Mouse (Mus musculus) layer of hippocampus, adult 6 months (tissue): Measurements from ENCODE around the gene Oprm1. TPM values are rescaled to one million over a fixed set of nuclear protein-coding genes. Genes with fewer than 3 reads are reported as not detected.

Source experiments
- long read RNA-seq, 2 experiments: library from polyadenylated mRNA; unstranded; transcript quantifications; one replicate each; pipeline ENCODE4 v2.0.0; 2019 to 2020
- polyA plus RNA-seq: library from polyadenylated mRNA; unstranded; fragments of <200 nt; fragmentation: Nextera tagmentation; gene quantifications from 2 replicates; pipeline ENCODE4 v1.2.3, GENCODE M21; 2021

Gene Oprm1
- 3.2 and 4.0 TPM in 2 replicates for polyA plus RNA-seq
- long read RNA-seq, experiment 1, partial matches to known transcripts = 0 of 7 reads
- long read RNA-seq, experiment 1, other reads (novel, unspliced or antisense) = 7 of 7 reads
- long read RNA-seq, experiment 2, partial matches to known transcripts = 0 of 4 reads
- long read RNA-seq, experiment 2, other reads (novel, unspliced or antisense) = 4 of 4 reads

DNA sequence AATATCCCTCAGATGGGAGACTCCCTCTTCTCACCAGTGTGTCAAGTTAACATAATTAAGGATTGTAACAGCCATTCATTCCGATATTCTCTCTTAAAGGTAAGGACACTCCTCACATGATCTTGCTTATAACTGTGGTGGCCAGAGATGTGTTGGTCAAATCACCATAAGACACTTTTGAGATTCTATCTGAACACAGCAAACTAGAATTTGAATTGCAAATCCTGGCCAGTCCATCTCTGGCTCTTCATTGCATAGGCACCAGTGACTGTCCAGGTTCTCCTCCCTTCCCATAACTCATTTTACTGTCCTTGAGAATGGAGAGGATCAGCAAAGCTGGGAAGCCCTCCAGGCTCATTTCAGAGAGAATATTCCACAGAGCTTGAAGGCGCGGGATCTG, at the start of gene Oprm1:
Oprm1 (plus strand) TSS at position 301 of the 400 bp plus-strand sequence.

DNA sequence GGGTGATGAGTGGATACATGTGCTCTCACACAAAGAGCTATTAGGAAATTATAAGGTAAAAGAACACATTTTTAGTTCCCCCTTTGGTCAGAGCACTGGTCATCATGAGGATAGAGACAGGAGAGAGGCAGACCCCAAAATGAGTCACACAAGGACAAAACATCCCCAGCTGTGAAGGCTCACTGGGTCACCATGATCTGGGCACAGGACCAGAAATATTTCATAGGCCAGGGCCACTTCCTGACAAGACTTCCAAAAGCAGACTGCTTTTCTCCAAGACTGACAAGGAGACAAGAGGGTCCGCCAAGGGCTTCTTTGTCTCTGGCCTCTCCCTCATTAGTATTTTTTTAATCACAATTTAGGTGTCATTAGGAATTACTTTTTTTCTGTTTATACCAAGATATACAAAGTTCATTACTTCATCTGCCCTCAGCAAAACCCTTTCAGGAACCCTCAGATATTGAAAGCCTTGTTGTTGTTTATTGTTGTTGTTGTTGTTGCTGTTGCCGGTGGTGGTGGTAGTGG, 3.0 kb downstream of the Oprm1 start, which contains the start of gene Gm10945:
Gm10945 (minus strand) TSS at position 475 of the 525 bp plus-strand sequence.

DNA sequence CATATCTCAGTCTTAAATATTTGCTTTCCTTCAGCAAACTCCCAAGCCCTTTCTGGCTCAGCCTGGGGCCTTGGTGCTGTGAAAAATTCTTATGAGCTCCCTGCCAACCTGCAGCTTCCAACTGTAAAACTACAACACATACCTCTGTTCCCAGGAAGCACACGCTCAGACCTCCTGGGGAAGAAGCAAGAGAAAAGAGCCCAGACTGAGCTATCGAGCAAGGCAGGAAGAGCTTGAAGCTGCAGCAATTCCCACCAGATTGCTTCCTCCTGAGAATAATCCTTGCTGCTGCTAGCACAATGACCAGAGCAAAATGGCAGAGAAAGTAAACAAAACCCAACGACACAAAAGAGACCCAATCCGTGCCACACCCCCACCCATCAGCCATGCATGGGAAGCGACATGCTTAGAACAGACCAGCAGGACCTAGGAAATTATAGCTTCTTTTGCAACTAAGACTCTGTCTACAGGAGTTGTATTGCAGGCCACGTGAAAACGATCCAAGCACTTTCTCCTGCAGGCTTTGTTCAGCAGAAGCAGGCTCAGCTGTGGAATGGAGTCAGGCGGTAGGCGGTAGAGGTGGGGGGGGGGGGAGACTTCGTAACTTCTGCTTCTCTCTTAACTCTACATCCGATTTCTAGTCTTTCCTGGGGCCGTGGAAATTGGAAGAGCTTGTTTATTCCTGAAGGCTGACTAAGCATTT, 294.2 kb downstream of the Oprm1 start, which contains the start of gene Ipcef1:
Ipcef1 (minus strand) TSS at position 164 of the 703 bp plus-strand sequence.

Other genes starting within 250 kb of the Oprm1 start
- gene Gm10945, start 3.3 kb downstream of the Oprm1 start, polyA plus RNA-seq = not detected in 2 replicates